Mouse (Mus musculus) intestine, embryonic 16.5 days (tissue): ENCODE measurements at regions not wholly inside any gene's neighbourhood (a gene's known extent, or its start where the extent isn't known, plus 50 kb on each side); places are given as distances from the start of the nearest gene placed in this dataset.

ENCODE experiments used
- ATAC-seq: fragments of 200-750 bp; cut with Nextera tagmentation; 2 replicates; pipeline ENCODE4 v1.8.0; 2017; ENCODE audit warnings: moderate TSS enrichment, moderate library complexity
- H3K27ac ChIP-seq: fragments of 300-500 bp; sonication (generic); 2 replicates; pipeline ENCODE4 v1.5.1; 2014; ENCODE audit warnings: mild to moderate bottlenecking, low read length
- H3K27me3 ChIP-seq: fragments of 300-500 bp; sonication (generic); replicated peaks from 2 replicates; pipeline ENCODE4 v1.6.1; 2014; ENCODE audit warnings: low read length, control low read depth, mixed read lengths; ENCODE audit not compliant: control insufficient read depth, insufficient read depth
- H3K36me3 ChIP-seq: fragments of 300-500 bp; sonication (generic); 2 replicates; pipeline ENCODE4 v1.6.1; 2014; ENCODE audit warnings: low read length, control low read depth; ENCODE audit not compliant: control insufficient read depth, insufficient read depth
- H3K4me1 ChIP-seq: fragments of 300-500 bp; sonication (generic); 2 replicates; pipeline ENCODE4 v1.6.1; 2014; ENCODE audit warnings: low read length, control low read depth, mixed read lengths; ENCODE audit not compliant: control insufficient read depth, insufficient read depth
- H3K4me2 ChIP-seq: fragments of 300-500 bp; sonication (generic); 2 replicates; pipeline ENCODE4 v1.6.1; 2014; ENCODE audit warnings: low read depth, low read length, control low read depth
- H3K4me3 ChIP-seq: fragments of 300-500 bp; sonication (generic); 2 replicates; pipeline ENCODE4 v1.5.1; 2014; ENCODE audit warnings: mild to moderate bottlenecking, low read length
- H3K9ac ChIP-seq: fragments of 300-500 bp; sonication (generic); 2 replicates; pipeline ENCODE4 v1.6.1; 2014; ENCODE audit warnings: low read depth, low read length
- H3K9me3 ChIP-seq: fragments of 300-500 bp; sonication (generic); 2 replicates; pipeline ENCODE4 v1.6.1; 2016; ENCODE audit warnings: low read length, control low read depth; ENCODE audit not compliant: control insufficient read depth
- whole genome bisulfite sequencing: fragments of 180-500 bp; shearing (Covaris S2); extraction: QIAGEN DNeasy Blood & Tissue Kit; methylation state at CpG from one replicate; pipeline ENCODE4 v1.1.7; 2014; 5-methylcytosine and 5-hydroxymethylcytosine counted together

DNA sequence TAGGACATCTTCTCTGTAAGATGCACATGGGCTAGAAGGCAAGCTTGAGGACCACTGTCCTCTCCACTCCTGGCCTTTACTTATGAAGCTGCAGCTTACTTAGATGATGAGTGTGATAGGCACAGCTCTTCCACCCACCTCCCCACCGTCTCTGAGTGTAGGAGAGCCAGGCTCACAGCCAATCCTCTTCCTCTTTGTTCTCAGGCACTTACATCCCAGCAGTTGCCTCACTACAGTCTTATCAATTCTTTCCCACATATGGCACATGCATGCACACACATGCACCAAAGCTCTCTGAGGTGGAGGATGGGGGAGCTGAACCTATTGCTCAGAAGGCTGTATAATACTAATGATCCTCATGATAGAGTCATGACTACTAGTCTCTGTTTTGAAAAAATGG is 72.1 kb upstream of the Picalm start:
- Histone ChIP-seq H3K27ac (no peak overlapping the region), H3K9me3 (no peaks in the 10 kb centered on the region)
- 95% methylated on average over 1 of the region's 1 CpGs for WGBS

GRCm38 (mm10) chr7:90058636-90059035 is 71.4 kb upstream of the Picalm start:
- no peaks in the 10 kb centered on the region for H3K9me3 ChIP-seq
- no peak overlapping the region for H3K27ac ChIP-seq
- 73% methylated on average over 4 of the region's 4 CpGs for WGBS
- peaks cover 11% of the 10 kb centered on the region for H3K4me1 ChIP-seq
- H3K4me3 ChIP-seq = no peak overlapping the region
- no peaks in the 10 kb centered on the region for H3K36me3 ChIP-seq
- no peak for ATAC-seq
- no peak overlapping the region for H3K4me2 ChIP-seq
- H3K9ac ChIP-seq = no peak overlapping the region
- no peaks in the 10 kb centered on the region for H3K27me3 ChIP-seq

More for the DNA sequence above, 72.1 kb upstream of the Picalm start:
- no peak overlapping the region for H3K4me2 ChIP-seq
- H3K4me3 ChIP-seq = no peak overlapping the region
- H3K36me3 ChIP-seq = no peaks in the 10 kb centered on the region
- no peaks in the 10 kb centered on the region for H3K27me3 ChIP-seq
- peaks cover 11% of the 10 kb centered on the region for H3K4me1 ChIP-seq
- ATAC-seq = no peak
- no peak overlapping the region for H3K9ac ChIP-seq

GRCm38 (mm10) chr7:90059249-90059628 is 70.8 kb upstream of the Picalm start:
- Histone ChIP-seq H3K9me3 (no peaks in the 10 kb centered on the region), H3K27me3 (no peaks in the 10 kb centered on the region), H3K4me3 (no peak overlapping the region), H3K36me3 (no peaks in the 10 kb centered on the region), H3K27ac (no peak overlapping the region), H3K9ac (no peak overlapping the region), H3K4me1 (peaks cover 11% of the 10 kb centered on the region), H3K4me2 (no peak overlapping the region)
- 68% methylated on average over 8 of the region's 8 CpGs for WGBS
- no peak for ATAC-seq

- Histone ChIP-seq H3K27me3 (no peaks in the 10 kb centered on the region), H3K4me1 (peaks cover 9% of the 10 kb centered on the region), H3K27ac (peak overlapping the region; percentile 7; the same call in 1 of the 2 replicates), H3K36me3 (no peaks in the 10 kb centered on the region), H3K4me3 (no peak overlapping the region), H3K9me3 (no peaks in the 10 kb centered on the region), H3K4me2 (no peak overlapping the region), H3K9ac (peak overlapping the region; percentile 2)
- 75% methylated on average over 6 of the region's 6 CpGs for WGBS
- ATAC-seq = peak; percentile 22; the same call in 1 of the 2 replicates
These were observed 70.2 kb upstream of the Picalm start for GRCm38 (mm10) chr7:90059629-90060301.

DNA sequence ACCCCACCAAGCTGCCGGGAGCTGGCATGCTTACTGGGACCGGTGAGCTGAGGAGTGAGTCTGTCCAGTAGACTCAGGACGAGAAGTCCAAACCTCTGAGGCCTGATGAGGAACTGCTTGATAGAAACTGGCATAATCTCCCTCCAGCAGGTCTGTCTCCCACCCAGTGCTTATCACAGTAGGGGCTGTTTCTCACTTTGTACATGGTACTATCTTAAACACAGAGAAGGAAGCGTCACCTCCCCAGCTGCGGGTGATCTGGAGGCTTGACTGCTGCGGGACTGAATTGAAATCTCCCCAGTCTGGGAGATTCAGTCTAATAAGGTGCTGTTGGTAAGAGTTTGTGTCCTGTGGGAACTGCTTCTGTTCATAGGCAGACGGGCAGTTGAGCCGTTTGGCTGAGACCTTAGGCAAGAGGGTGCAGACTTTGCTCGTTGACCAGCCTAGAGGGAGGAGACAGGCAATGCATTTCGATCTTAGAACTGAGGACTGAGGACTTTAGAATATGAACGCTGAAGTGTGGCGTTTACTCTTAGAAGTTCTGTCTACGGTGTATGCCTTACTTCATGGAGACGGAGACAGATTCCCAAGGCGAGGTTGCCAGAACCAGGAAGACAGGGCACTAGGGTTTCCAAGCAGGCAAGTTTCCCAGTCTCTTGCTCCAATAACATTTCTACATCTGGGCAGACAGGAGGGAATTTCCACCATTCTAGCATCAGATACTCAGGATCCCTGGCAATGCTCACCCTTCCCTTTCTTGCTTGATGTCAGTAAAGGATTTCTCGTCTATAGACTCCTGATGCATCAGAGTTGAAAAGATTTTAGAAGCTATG is 69.5 kb upstream of the Picalm start:
- no peak overlapping the region for H3K4me2 ChIP-seq
- H3K4me3 ChIP-seq = no peak overlapping the region
- no peaks in the 10 kb centered on the region for H3K27me3 ChIP-seq
- peak overlapping the region; percentile 21 for H3K27ac ChIP-seq
- WGBS = 64% methylated on average over 16 of the region's 16 CpGs
- H3K36me3 ChIP-seq = no peaks in the 10 kb centered on the region
- peak overlapping the region; percentile 2 for H3K9ac ChIP-seq
- no peaks in the 10 kb centered on the region for H3K9me3 ChIP-seq
- H3K4me1 ChIP-seq = peaks cover 7% of the 10 kb centered on the region
- ATAC-seq = peak; percentile 78

DNA sequence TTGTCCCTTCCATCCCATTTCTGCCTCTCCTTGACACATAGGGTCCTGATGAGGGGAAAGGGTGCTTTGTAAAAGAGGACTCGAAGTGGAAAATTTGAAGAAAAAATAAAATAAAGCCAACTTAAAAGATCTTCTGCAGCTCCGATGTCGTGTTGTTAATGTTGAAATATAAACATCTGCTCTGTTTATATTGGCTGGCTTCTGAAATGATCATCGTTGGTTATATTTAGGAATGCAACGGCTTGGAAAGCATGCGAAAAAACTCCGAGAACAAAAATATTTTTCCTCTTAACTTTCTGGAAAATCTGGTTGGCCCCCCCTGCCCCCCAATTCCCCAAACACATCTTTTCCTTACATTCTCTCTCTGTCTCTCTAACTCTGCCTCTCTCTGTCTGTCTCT is 68.3 kb upstream of the Picalm start:
- Histone ChIP-seq H3K9ac (no peak overlapping the region), H3K4me1 (peaks cover 7% of the 10 kb centered on the region), H3K9me3 (no peaks in the 10 kb centered on the region), H3K36me3 (no peaks in the 10 kb centered on the region), H3K4me3 (no peak overlapping the region), H3K27ac (peak overlapping the region; percentile 81), H3K4me2 (no peak overlapping the region), H3K27me3 (no peaks in the 10 kb centered on the region)
- ATAC-seq = no peak
- 52% methylated on average over 7 of the region's 7 CpGs for WGBS

DNA sequence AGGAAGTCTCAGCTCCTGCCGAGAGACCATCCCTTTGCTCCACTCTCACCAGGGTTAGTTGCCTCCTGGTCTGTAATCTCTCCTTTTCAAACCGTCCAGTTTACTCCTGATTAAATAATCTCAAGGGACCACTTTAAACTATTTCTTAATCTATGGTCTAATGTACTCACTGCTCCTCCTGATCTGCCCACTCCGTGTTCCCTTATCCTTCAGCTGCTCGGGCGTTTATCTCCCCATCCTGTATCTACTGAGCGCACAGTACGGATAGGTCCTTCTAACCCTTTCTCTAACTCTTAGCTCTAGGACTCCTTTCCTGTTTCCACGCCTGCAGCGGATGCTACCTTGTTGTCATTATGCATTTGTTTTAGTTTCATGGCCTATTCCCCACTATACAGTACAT is 67.1 kb upstream of the Picalm start:
- no peaks in the 10 kb centered on the region for H3K27me3 ChIP-seq
- WGBS = 79% methylated on average over 9 of the region's 9 CpGs
- no peak overlapping the region for H3K27ac ChIP-seq
- H3K36me3 ChIP-seq = no peaks in the 10 kb centered on the region
- H3K4me1 ChIP-seq = peaks cover 7% of the 10 kb centered on the region
- ATAC-seq = peak; percentile 44
- no peaks in the 10 kb centered on the region for H3K9me3 ChIP-seq
- no peak overlapping the region for H3K4me2 ChIP-seq
- H3K9ac ChIP-seq = no peak overlapping the region
- no peak overlapping the region for H3K4me3 ChIP-seq

GRCm38 (mm10) chr7:90064198-90064597 is 65.8 kb upstream of the Picalm start:
- Histone ChIP-seq H3K4me2 (no peak overlapping the region), H3K36me3 (no peaks in the 10 kb centered on the region), H3K4me1 (peaks cover 7% of the 10 kb centered on the region), H3K4me3 (no peak overlapping the region), H3K27me3 (no peaks in the 10 kb centered on the region), H3K9ac (no peak overlapping the region), H3K27ac (no peak overlapping the region), H3K9me3 (no peaks in the 10 kb centered on the region)
- ATAC-seq = no peak
- WGBS = 96% methylated on average over 1 of the region's 1 CpGs

DNA sequence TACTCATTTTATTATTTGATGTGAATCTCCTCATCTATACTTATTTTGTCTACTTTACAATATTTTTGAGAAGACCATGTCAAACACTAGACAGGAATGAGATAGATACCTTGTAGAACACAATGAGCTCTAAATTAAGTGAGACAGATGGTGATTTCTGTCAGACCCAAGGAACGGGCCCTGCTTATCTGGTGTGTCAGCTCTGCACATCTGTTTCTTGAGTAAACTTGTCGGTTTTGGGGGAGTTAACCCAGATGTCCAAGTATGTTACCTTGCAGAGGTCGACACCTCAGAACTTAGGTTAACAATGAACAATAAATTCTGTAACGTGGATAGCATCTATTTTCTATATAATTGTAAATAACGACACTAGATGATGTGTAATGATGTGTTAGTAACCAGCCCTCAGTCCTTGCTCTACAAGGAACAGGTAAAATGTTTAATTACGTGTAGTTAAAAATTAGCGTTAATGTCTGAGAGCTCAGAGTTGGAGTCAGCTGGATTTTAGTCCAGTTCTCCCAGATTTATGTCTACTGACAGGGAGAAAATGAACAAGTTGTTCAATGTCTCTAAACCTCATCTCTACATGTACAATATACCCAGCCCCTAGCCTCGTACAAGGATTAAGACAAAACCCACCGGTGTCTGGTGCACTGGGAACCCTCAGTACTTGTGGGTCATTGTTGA is 64.6 kb upstream of the Picalm start:
- 66% methylated on average over 9 of the region's 9 CpGs for WGBS
- Histone ChIP-seq H3K9ac (no peak overlapping the region), H3K4me3 (no peak overlapping the region), H3K36me3 (no peaks in the 10 kb centered on the region), H3K9me3 (no peaks in the 10 kb centered on the region), H3K4me1 (peaks cover 4% of the 10 kb centered on the region), H3K4me2 (no peak overlapping the region), H3K27me3 (no peaks in the 10 kb centered on the region), H3K27ac (no peak overlapping the region)
- ATAC-seq = no peak
